Mouse (Mus musculus) T-helper 1 cell (primary cell): Measurements from ENCODE around the gene Mylpf.

Experiments used
- in situ Hi-C: fragments of 300-600 bp; cut with MboI, MseI; formaldehyde crosslinking; loops from one replicate; pipeline ENCODE4 v1.15.1; 2025; ENCODE audit warnings: high pct_unique_total_duplicates

The Mylpf gene

DNA sequence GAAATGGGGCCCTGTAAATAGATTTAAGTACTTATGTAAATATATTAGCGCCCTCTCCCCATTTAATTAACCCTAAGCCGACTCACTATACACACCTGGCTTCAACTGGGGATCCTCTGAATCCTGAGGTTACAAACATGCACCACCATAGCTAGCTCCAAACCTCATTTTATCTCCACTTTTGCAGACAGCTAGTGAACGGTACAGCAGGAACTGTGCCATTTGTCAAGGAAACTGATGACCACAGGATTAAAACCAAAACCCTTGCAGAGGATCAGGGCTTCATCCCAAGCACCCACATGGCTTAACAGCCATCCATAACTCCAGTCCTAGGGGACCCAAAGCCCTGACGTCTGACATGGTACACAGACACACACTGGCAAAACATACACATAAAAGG lies 46.3 kb downstream of the Mylpf start:
- in situ Hi-C loops = no loop called here

DNA sequence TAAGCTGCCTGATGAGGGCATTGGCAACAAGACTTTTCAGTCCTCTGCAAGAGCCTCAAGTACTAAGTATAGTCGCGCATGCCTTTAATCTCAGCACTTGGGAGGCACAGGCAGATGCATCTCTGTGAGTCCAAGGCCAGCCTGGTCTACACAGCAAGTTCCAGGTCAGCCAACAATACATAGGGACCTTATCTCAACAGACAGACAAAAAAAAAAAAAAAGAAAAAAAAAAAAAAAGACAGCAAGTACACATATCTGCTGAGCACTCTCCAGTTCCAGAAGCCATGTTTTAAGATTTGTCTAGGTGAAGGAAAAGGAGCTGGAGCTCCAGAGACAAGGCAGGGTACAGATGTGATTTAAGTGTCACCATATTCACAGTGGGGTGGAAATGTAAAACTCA lies 47.3 kb downstream of the Mylpf start:
- in situ Hi-C loops = no loop called here

DNA sequence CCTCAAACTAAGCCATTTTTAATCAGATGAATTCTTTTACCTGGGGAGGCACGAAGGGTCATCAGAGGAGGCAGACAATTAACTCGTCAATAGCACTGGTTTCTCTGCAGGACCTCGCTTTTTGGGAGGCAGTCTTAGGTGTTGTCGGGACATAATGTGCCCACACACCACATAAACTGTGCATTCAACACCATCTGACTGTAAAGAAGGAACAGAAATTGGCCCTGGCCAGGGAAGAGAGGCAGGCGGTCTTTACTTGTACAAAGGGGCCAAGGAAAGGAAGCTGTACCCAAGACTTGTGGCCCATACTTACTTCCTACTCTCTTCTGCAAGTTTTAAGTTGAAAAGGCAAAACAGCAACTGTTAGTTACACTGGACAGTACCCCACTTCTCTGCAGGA lies 47.8 kb downstream of the Mylpf start:
- in situ Hi-C loops = no loop called here

DNA sequence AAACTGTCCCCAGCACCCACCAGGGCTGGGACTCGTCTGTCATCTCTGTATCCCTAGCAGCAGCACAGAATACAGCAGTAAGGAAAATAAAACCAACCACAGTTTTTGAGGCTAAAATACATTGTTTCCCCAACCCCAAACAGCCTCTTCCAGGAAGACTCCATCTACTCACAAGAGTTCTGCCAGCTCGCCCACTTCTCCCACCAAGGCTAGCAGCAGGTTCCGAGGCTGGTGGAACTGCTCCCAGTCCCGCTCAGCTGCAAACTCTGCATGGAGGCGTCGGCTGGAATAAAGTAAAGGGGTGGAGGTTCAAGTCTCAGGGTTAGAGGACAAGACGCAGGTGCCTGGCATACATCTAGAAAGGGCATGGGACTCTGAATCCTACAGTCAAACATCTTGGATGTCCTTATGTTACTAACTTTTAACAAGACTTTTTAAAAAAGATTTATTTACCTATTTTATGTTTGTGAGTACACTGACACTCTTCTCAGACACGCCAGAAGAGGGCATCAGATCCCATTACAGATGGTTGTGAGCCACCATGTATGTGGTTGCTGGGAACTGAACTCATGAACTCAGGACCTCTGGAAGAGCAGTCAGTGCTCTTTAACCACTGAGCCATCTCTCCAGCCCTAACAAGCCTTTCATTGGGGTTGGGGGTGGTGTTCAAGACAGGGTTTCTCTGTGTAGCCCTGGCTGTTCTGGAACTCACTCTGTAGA lies 50.7 kb downstream of the Mylpf start:
- in situ Hi-C loops = no loop called here

DNA sequence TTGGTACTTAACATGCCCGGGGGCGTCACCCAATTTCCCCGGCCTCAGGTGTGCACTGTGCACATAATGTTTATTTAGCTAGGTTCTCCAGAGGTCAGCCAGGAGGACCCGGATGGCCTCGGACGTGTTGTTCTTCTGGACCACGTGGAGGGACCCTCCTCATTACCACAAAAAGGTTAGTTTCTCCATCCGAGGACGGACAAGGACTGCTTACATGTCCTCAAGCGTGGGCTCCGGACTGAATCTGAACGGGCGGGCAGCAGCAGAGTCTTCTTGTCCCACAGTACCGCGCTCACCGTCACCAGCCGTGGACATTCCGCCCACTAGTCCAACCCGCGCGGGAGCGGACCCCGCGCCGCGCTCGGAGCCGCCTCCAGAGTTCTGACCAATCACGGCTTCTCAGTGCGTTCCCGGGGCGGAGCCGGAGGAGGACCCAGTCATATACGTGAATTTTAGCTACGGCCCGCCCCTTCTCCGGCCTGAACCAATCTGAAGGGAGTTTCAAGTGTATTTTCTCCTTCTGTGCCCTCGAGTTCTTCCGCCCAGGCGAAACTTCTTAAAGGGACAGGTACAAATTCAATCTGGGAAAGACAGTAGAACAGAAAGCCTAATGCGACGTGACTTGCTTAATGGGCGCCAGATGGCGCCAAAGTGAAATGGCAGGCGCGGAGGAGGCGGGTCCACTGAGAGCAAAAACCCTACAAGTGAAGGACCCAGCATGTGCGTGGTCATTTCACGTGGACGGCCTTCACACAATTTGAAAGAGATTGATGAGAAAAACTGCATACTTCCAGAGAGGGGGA lies 51.8 kb downstream of the Mylpf start, which contains the start of gene Dctpp1:
Dctpp1 (minus strand) TSS at position 401 of the 803 bp plus-strand sequence.
- in situ Hi-C loops = no loop called here

DNA sequence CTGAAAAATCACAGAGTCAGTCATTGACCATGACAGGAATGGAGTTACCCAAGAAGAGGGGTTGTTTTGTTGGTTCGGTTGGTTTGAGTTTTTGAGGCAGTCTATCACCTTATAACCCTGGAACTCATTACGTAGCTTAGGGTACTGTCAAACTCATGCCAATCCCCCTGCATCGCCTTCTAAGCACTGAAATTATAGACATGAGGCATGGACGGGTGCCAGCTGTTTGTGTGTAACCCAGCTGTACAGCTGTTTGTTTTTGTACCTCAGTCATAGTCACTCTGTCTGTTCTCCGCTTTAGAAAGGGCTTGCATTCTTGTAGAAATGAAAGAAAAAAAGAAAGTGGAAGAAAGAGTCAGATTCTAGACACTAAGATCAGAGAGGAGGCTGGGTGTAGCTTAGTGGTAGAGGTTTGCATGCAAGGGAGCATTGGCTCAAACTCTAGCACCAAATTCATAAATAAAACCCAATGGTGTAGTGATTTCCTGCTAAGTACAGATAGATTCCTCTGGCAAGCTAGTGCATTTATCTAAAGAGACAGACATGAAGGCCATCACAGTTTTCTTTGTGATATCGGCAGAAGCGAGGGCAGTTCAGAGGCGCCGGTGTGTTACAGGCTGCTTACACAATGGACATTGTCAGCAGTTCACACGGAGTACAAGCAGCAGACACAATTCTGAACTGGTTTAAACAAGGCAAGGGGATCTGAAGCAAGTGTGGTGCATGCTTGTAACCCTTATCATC lies 53.7 kb downstream of the Mylpf start:
- in situ Hi-C loops = no loop called here

DNA sequence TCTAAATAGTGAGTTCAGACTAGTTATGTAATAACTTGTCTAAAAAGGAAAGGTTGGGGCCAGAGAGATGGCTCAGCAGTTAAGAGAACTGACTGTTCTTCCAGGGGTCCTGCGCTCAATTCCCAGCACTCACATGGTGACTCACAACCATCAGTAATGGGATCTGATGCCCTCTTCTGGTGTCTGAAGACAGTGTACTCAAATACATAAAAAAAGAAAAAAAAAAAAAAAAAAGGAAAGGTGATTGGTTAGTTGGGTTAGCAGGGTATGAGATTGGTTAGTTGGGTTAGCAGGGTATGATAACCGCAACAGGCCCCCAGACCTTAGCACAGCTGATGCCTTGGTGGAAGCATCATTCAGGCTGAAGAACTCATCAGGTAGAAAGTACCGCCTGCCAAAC lies 54.8 kb downstream of the Mylpf start:
- in situ Hi-C loops = no loop called here
